Mouse (Mus musculus): Measurements from ENCODE around the gene Slc25a17. TPM values are rescaled to one million over a fixed set of nuclear protein-coding genes. Genes with fewer than 3 reads are reported as not detected.

Slc25a17 gene
- polyA plus RNA-seq, 2 experiments: 25.1 to 40.0 TPM

- DNase-seq (ENCODE audit: low read depth in 3 of 3, low spot score in 3 of 3): no peak
- Histone ChIP-seq H3K27ac (no peak overlapping the region), H3K4me3 (ENCODE audit: insufficient read depth in 1 of 2, low read depth in 2 of 2, low read length in 2 of 2) (no peak overlapping the region), H3K27me3 (ENCODE audit: control insufficient read depth, insufficient read depth, low read length) (no peaks in the 10 kb centered on the region), H3K9me3 (ENCODE audit: control insufficient read depth, low read length) (no peaks in the 10 kb centered on the region), H3K9ac (replicated peaks) (no peak overlapping the region), H3K36me3 (replicated peaks; ENCODE audit: control insufficient read depth, insufficient read depth, low read depth) (no peaks in the 10 kb centered on the region; the same call in 1 of the 2 replicates), H3K4me1 (replicated peaks; ENCODE audit: control insufficient read depth in 2 of 2, insufficient read depth in 2 of 2, low read length in 1 of 2) (peaks cover 22 to 30% of the 10 kb centered on the region in 2 experiments), H3K4me2 (ENCODE audit: low read depth) (peak overlapping the region; percentile 86)
- ATAC-seq (ENCODE audit: insufficient read depth): no peak
- 52% methylated on average over 3 of the region's 3 CpGs for WGBS (ENCODE audit: insufficient replicate concordance)
- TF ChIP-seq CTCF (IDR thresholded peaks at IDR 0.05; ENCODE audit: low read depth): no peak
- TF ChIP-seq EP300 (IDR thresholded peaks at IDR 0.05; ENCODE audit: low read depth): no peak
Measured at GRCm38 (mm10) chr15:81358943-81359342, 1.7 kb downstream of the Slc25a17 start.

- peaks cover 22 to 25% of the 10 kb centered on the region in 2 experiments for H3K4me1 ChIP-seq (replicated peaks; ENCODE audit: control insufficient read depth in 2 of 2, insufficient read depth in 2 of 2, low read length in 1 of 2)
- H3K27me3 ChIP-seq (ENCODE audit: control insufficient read depth, insufficient read depth, low read length): no peaks in the 10 kb centered on the region
- no peaks in the 10 kb centered on the region for H3K9me3 ChIP-seq (ENCODE audit: control insufficient read depth, low read length)
- 56% methylated on average over 5 of the region's 5 CpGs for WGBS (ENCODE audit: insufficient replicate concordance)
- H3K4me2 ChIP-seq (ENCODE audit: low read depth): no peak overlapping the region
- DNase-seq (ENCODE audit: low read depth in 3 of 3, low spot score in 3 of 3) (no peak), ATAC-seq (ENCODE audit: insufficient read depth) (no peak)
- no peak overlapping the region for H3K9ac ChIP-seq (replicated peaks)
- no peak overlapping the region for H3K4me3 ChIP-seq (ENCODE audit: insufficient read depth in 1 of 2, low read depth in 2 of 2, low read length in 2 of 2)
- no peak for TF ChIP-seq EP300 (IDR thresholded peaks at IDR 0.05; ENCODE audit: low read depth)
- no peak for TF ChIP-seq CTCF (IDR thresholded peaks at IDR 0.05; ENCODE audit: low read depth)
- no peaks in the 10 kb centered on the region for H3K36me3 ChIP-seq (replicated peaks; ENCODE audit: control insufficient read depth, insufficient read depth, low read depth)
- no peak overlapping the region for H3K27ac ChIP-seq
Measured at GRCm38 (mm10) chr15:81356946-81357345, 3.7 kb downstream of the Slc25a17 start.

GRCm38 (mm10) chr15:81355146-81355761, 5.4 kb downstream of the Slc25a17 start:
- ATAC-seq (ENCODE audit: insufficient read depth) (no peak), DNase-seq (ENCODE audit: low read depth in 3 of 3, low spot score in 3 of 3) (peak; percentile 46 to 57 (median 48))
- H3K4me2 ChIP-seq (ENCODE audit: low read depth): no peak overlapping the region
- H3K4me1 ChIP-seq (replicated peaks; ENCODE audit: control insufficient read depth in 2 of 2, insufficient read depth in 2 of 2, low read length in 1 of 2): peaks cover 13% of the 10 kb centered on the region in 2 experiments; a peak in 3 of 4 replicates
- H3K9ac ChIP-seq (replicated peaks): no peak overlapping the region
- peak; percentile 86 for TF ChIP-seq CTCF (IDR thresholded peaks at IDR 0.05; ENCODE audit: low read depth)
- no peak for TF ChIP-seq EP300 (IDR thresholded peaks at IDR 0.05; ENCODE audit: low read depth)
- H3K36me3 ChIP-seq (replicated peaks; ENCODE audit: control insufficient read depth, insufficient read depth, low read depth): no peaks in the 10 kb centered on the region
- 45% methylated on average over 3 of the region's 3 CpGs for WGBS (ENCODE audit: insufficient replicate concordance)
- H3K9me3 ChIP-seq (ENCODE audit: control insufficient read depth, low read length): no peaks in the 10 kb centered on the region
- no peak overlapping the region for H3K4me3 ChIP-seq (ENCODE audit: insufficient read depth in 1 of 2, low read depth in 2 of 2, low read length in 2 of 2)
- no peaks in the 10 kb centered on the region for H3K27me3 ChIP-seq (ENCODE audit: control insufficient read depth, insufficient read depth, low read length)
- H3K27ac ChIP-seq: no peak overlapping the region

- H3K4me3 ChIP-seq (ENCODE audit: insufficient read depth in 1 of 2, low read depth in 2 of 2, low read length in 2 of 2): no peak overlapping the region
- ATAC-seq (ENCODE audit: insufficient read depth): no peak
- H3K36me3 ChIP-seq (replicated peaks; ENCODE audit: control insufficient read depth, insufficient read depth, low read depth): no peaks in the 10 kb centered on the region
- no peak overlapping the region for H3K4me2 ChIP-seq (ENCODE audit: low read depth)
- no peaks in the 10 kb centered on the region for H3K27me3 ChIP-seq (ENCODE audit: control insufficient read depth, insufficient read depth, low read length)
- H3K9me3 ChIP-seq (ENCODE audit: control insufficient read depth, low read length): no peaks in the 10 kb centered on the region
- WGBS (ENCODE audit: insufficient replicate concordance): 61% methylated on average over 1 of the region's 1 CpGs
- peaks cover 0 to 6% of the 10 kb centered on the region in 2 experiments; a peak in 2 of 4 replicates for H3K4me1 ChIP-seq (replicated peaks; ENCODE audit: control insufficient read depth in 2 of 2, insufficient read depth in 2 of 2, low read length in 1 of 2)
- H3K9ac ChIP-seq (replicated peaks): no peak overlapping the region
- no peak for DNase-seq (ENCODE audit: low read depth in 3 of 3, low spot score in 3 of 3)
- no peak overlapping the region for H3K27ac ChIP-seq
- TF ChIP-seq EP300 (IDR thresholded peaks at IDR 0.05; ENCODE audit: low read depth) (no peak), CTCF (IDR thresholded peaks at IDR 0.05; ENCODE audit: low read depth) (peak; percentile 33)
Measured at GRCm38 (mm10) chr15:81352638-81353037, 8.0 kb downstream of the Slc25a17 start.

GRCm38 (mm10) chr15:81350401-81350800, 10.2 kb downstream of the Slc25a17 start:
- Histone ChIP-seq H3K9ac (replicated peaks) (no peak overlapping the region), H3K27ac (no peak overlapping the region), H3K4me3 (ENCODE audit: insufficient read depth in 1 of 2, low read depth in 2 of 2, low read length in 2 of 2) (no peak overlapping the region), H3K27me3 (ENCODE audit: control insufficient read depth, insufficient read depth, low read length) (no peaks in the 10 kb centered on the region), H3K36me3 (replicated peaks; ENCODE audit: control insufficient read depth, insufficient read depth, low read depth) (no peaks in the 10 kb centered on the region), H3K9me3 (ENCODE audit: control insufficient read depth, low read length) (no peaks in the 10 kb centered on the region), H3K4me2 (ENCODE audit: low read depth) (no peak overlapping the region), H3K4me1 (replicated peaks; ENCODE audit: control insufficient read depth in 2 of 2, insufficient read depth in 2 of 2, low read length in 1 of 2) (peaks cover 0 to 6% of the 10 kb centered on the region in 2 experiments; a peak in 2 of 4 replicates)
- 45% methylated on average over 1 of the region's 1 CpGs for WGBS (ENCODE audit: insufficient replicate concordance)
- DNase-seq (ENCODE audit: low read depth in 3 of 3, low spot score in 3 of 3) (no peak), ATAC-seq (ENCODE audit: insufficient read depth) (no peak)
- no peak for TF ChIP-seq EP300 (IDR thresholded peaks at IDR 0.05; ENCODE audit: low read depth)
- no peak for TF ChIP-seq CTCF (IDR thresholded peaks at IDR 0.05; ENCODE audit: low read depth)
